Mouse (Mus musculus): Measurements from ENCODE around the gene Coq9. TPM values are rescaled to one million over a fixed set of nuclear protein-coding genes. Genes with fewer than 3 reads are reported as not detected.

Coq9 gene
- total RNA-seq (2014; rRNA removed), result 87.3 and 89.6 TPM in 2 replicates
- 45.4 and 52.6 TPM in 2 replicates for polyA plus RNA-seq (2015; fragmentation: Nextera tagmentation; extraction: Ambion mirVana)

- TF ChIP-seq CTCF (IDR thresholded peaks at IDR 0.05; ENCODE audit: low read depth), result peak; percentile 10; the same call in 1 of the 2 replicates
- no peaks in the 10 kb centered on the region for H3K9me3 ChIP-seq (ENCODE audit: low read length)
- peaks cover 12% of the 10 kb centered on the region for H3K4me1 ChIP-seq (ENCODE audit: insufficient read depth)
- no peaks in the 10 kb centered on the region for H3K36me3 ChIP-seq (ENCODE audit: insufficient read depth)
- DNase-seq (peak; percentile 98), ATAC-seq (peak; percentile 100)
- peak within 1 kb of the TSS; percentile 59 for H3K4me3 ChIP-seq (ENCODE audit: low read depth, low read length)
- H3K9ac ChIP-seq, result peak within 1 kb of the TSS; percentile 70
- H3K4me2 ChIP-seq (ENCODE audit: low read depth), result peak within 1 kb of the TSS; percentile 69
- WGBS, result 3% methylated on average over 82 of the region's 82 CpGs
- H3K27me3 ChIP-seq (ENCODE audit: insufficient read depth, low read length), result no peaks in the 10 kb centered on the region
- peak within 1 kb of the TSS; percentile 82 for H3K27ac ChIP-seq (ENCODE audit: low read depth, low read length)
Measured at GRCm38 (mm10) chr8:94837662-94838574, at the start of gene Coq9, which contains the start of gene Ciapin1. Coq9 (plus strand) TSS chr8:94838321. Ciapin1 (minus strand) TSS chr8:94838358.

- 52% methylated on average over 10 of the region's 10 CpGs for WGBS
- no peaks in the 10 kb centered on the region for H3K4me1 ChIP-seq (ENCODE audit: insufficient read depth)
- H3K9me3 ChIP-seq (ENCODE audit: low read length), result no peaks in the 10 kb centered on the region
- no peak overlapping the region for H3K9ac ChIP-seq
- TF ChIP-seq CTCF (IDR thresholded peaks at IDR 0.05; ENCODE audit: low read depth), result no peak
- H3K4me3 ChIP-seq (ENCODE audit: low read depth, low read length), result no peak overlapping the region
- DNase-seq (no peak), ATAC-seq (no peak)
- no peaks in the 10 kb centered on the region for H3K27me3 ChIP-seq (ENCODE audit: insufficient read depth, low read length)
- H3K4me2 ChIP-seq (ENCODE audit: low read depth), result no peak overlapping the region
- no peaks in the 10 kb centered on the region for H3K36me3 ChIP-seq (ENCODE audit: insufficient read depth)
- H3K27ac ChIP-seq (ENCODE audit: low read depth, low read length), result no peak overlapping the region
Measured at GRCm38 (mm10) chr8:94789256-94789955, 48.7 kb upstream of the Coq9 start.

- Histone ChIP-seq H3K9me3 (ENCODE audit: low read length) (no peaks in the 10 kb centered on the region), H3K36me3 (ENCODE audit: insufficient read depth) (no peaks in the 10 kb centered on the region), H3K4me1 (ENCODE audit: insufficient read depth) (no peaks in the 10 kb centered on the region), H3K9ac (no peak overlapping the region), H3K4me2 (ENCODE audit: low read depth) (no peak overlapping the region), H3K27ac (ENCODE audit: low read depth, low read length) (no peak overlapping the region), H3K27me3 (ENCODE audit: insufficient read depth, low read length) (no peaks in the 10 kb centered on the region), H3K4me3 (ENCODE audit: low read depth, low read length) (no peak overlapping the region)
- no peak for TF ChIP-seq CTCF (IDR thresholded peaks at IDR 0.05; ENCODE audit: low read depth)
- ATAC-seq (no peak), DNase-seq (no peak)
- WGBS, result 91% methylated on average over 4 of the region's 4 CpGs
Measured at GRCm38 (mm10) chr8:94794368-94794767, 43.8 kb upstream of the Coq9 start.

GRCm38 (mm10) chr8:94794782-94795181, 43.3 kb upstream of the Coq9 start:
- no peak for TF ChIP-seq CTCF (IDR thresholded peaks at IDR 0.05; ENCODE audit: low read depth)
- Histone ChIP-seq H3K36me3 (ENCODE audit: insufficient read depth) (no peaks in the 10 kb centered on the region), H3K4me1 (ENCODE audit: insufficient read depth) (no peaks in the 10 kb centered on the region), H3K27me3 (ENCODE audit: insufficient read depth, low read length) (no peaks in the 10 kb centered on the region), H3K9ac (no peak overlapping the region), H3K4me3 (ENCODE audit: low read depth, low read length) (no peak overlapping the region), H3K9me3 (ENCODE audit: low read length) (no peaks in the 10 kb centered on the region), H3K4me2 (ENCODE audit: low read depth) (no peak overlapping the region), H3K27ac (ENCODE audit: low read depth, low read length) (no peak overlapping the region)
- DNase-seq (no peak), ATAC-seq (no peak)
- WGBS, result 96% methylated on average over 2 of the region's 2 CpGs

- no peak for TF ChIP-seq CTCF (IDR thresholded peaks at IDR 0.05; ENCODE audit: low read depth)
- Histone ChIP-seq H3K27ac (ENCODE audit: low read depth, low read length) (no peak overlapping the region), H3K4me3 (ENCODE audit: low read depth, low read length) (no peak overlapping the region), H3K4me2 (ENCODE audit: low read depth) (no peak overlapping the region), H3K9ac (no peak overlapping the region), H3K27me3 (ENCODE audit: insufficient read depth, low read length) (no peaks in the 10 kb centered on the region), H3K4me1 (ENCODE audit: insufficient read depth) (no peaks in the 10 kb centered on the region), H3K9me3 (ENCODE audit: low read length) (no peaks in the 10 kb centered on the region), H3K36me3 (ENCODE audit: insufficient read depth) (no peaks in the 10 kb centered on the region)
- ATAC-seq (no peak), DNase-seq (no peak)
- 64% methylated on average over 7 of the region's 7 CpGs for WGBS
Measured at GRCm38 (mm10) chr8:94800278-94800968, 37.7 kb upstream of the Coq9 start.

- DNase-seq, result no peak
- WGBS, result 42% methylated on average over 14 of the region's 14 CpGs
- Histone ChIP-seq H3K4me1 (ENCODE audit: insufficient read depth) (no peaks in the 10 kb centered on the region), H3K4me3 (ENCODE audit: low read depth, low read length) (no peak overlapping the region), H3K27ac (ENCODE audit: low read depth, low read length) (no peak overlapping the region), H3K27me3 (ENCODE audit: insufficient read depth, low read length) (no peaks in the 10 kb centered on the region), H3K36me3 (ENCODE audit: insufficient read depth) (no peaks in the 10 kb centered on the region), H3K9me3 (ENCODE audit: low read length) (no peaks in the 10 kb centered on the region), H3K4me2 (ENCODE audit: low read depth) (no peak overlapping the region), H3K9ac (no peak overlapping the region)
- no peak for ATAC-seq
- TF ChIP-seq CTCF (IDR thresholded peaks at IDR 0.05; ENCODE audit: low read depth), result peak; percentile 59
Measured at GRCm38 (mm10) chr8:94801293-94802095, 36.6 kb upstream of the Coq9 start.
